In genomic region chr5:136168071-136168470, GRCm38 (mm10) we compare ENCODE assay signal across 17 mouse cellular contexts. TPM values are rescaled to one million over a fixed set of nuclear protein-coding genes. Genes with fewer than 3 reads are reported as not detected.
A peak's percentile ranks its signal among the peaks of the same experiment; 100 is the strongest.
DNase-seq lines count a peak whose midpoint lies in the region; TF ChIP-seq lines count a peak whose summit lies in the region.
"Had no signal": no experiment of that assay in that cellular context is flagged by ENCODE, and none has a peak within 500 bp of the region (broad histone marks: within the 10 kb centered on the region; RNA-seq: fewer than 3 reads in every experiment).

No protein-coding gene starts in this region.

- H3K4me3 ChIP-seq in layer of hippocampus, adult 2 months: no peak overlapping the region
- H3K4me3 ChIP-seq: embryonic facial prominence, embryonic 10.5 days; forebrain, embryonic 10.5 days; heart, embryonic 12.5 days; midbrain, embryonic 10.5 days; neural tube, embryonic 12.5 days had no signal

- H3K27ac ChIP-seq in layer of hippocampus, adult 2 months: no peak overlapping the region
- H3K27ac ChIP-seq: embryonic facial prominence, embryonic 10.5 days; forebrain, embryonic 10.5 days; midbrain, embryonic 10.5 days; neural tube, embryonic 12.5 days had no signal

- peak; percentile 68 for TF ChIP-seq CTCF in layer of hippocampus, adult 2 months (conservative IDR thresholded peaks at IDR 0.05)

- DNase-seq in layer of hippocampus, adult 2 months (ENCODE audit: low spot score in 2 of 2): no peak
- DNase-seq in layer of hippocampus, adult 18-20 months (ENCODE audit: low spot score in 2 of 2): no peak
- peak; percentile 44 for DNase-seq in thymus, postnatal 4 days
- DNase-seq in thymus, postnatal 10 days (ENCODE audit: low spot score in 2 of 2): no peak
- DNase-seq in ZHBTc4 (ENCODE audit: low read depth, low spot score): peak; percentile 58
- no peak for DNase-seq in right cerebral cortex, postnatal 4 days
- no peak for DNase-seq in layer of hippocampus, postnatal 10 days (ENCODE audit: low spot score in 2 of 2)
- DNase-seq: adrenal gland, postnatal 25 days; cerebellum, adult 8-10 months; gastrocnemius, postnatal 10 days; kidney, postnatal 4 days; retina, postnatal 1 day had no signal

RNA-seq across cellular contexts. Expression of gene Orai2, which starts 2.4 kb away (rescaled TPM):
- total RNA-seq in layer of hippocampus, adult 2 months (2021): 100 to 1,000 TPM; 148 to 150 TPM
- 100 to 1,000 TPM; 121 to 132 TPM for total RNA-seq in layer of hippocampus, adult 18-20 months (2021)
- total RNA-seq in layer of hippocampus, postnatal 10 days (2021): 10 to 100 TPM; 80.6 to 98.3 TPM

RNA-seq across cellular contexts. Expression of gene Prkrip1, which starts 30.7 kb away (rescaled TPM):
- total RNA-seq in layer of hippocampus, adult 2 months (2021): 10 to 100 TPM; 31.8 to 35.6 TPM
- total RNA-seq in layer of hippocampus, adult 18-20 months (2021): 10 to 100 TPM; 38.4 to 45.9 TPM
- 10 to 100 TPM; 45.2 to 46.3 TPM for total RNA-seq in layer of hippocampus, postnatal 10 days (2021)

RNA-seq across cellular contexts. Expression of gene Alkbh4, which starts 32.1 kb away (rescaled TPM):
- 10 to 100 TPM; 10.1 to 11.6 TPM for total RNA-seq in layer of hippocampus, adult 2 months (2021)
- total RNA-seq in layer of hippocampus, adult 18-20 months (2021): 10 to 100 TPM; 11.0 to 11.4 TPM
- total RNA-seq in layer of hippocampus, postnatal 10 days (2021): 10 to 100 TPM; 10.0 to 10.7 TPM

RNA-seq across cellular contexts. Expression of gene Lrwd1, which starts 32.2 kb away (rescaled TPM):
- total RNA-seq in layer of hippocampus, adult 2 months (2021): 10 to 100 TPM; 15.7 to 16.9 TPM
- 10 to 100 TPM; 14.6 to 14.9 TPM for total RNA-seq in layer of hippocampus, adult 18-20 months (2021)
- total RNA-seq in layer of hippocampus, postnatal 10 days (2021): 10 to 100 TPM; 15.9 to 16.5 TPM

RNA-seq across cellular contexts. Expression of gene Polr2j, which starts 51.6 kb away (rescaled TPM):
- total RNA-seq in layer of hippocampus, adult 2 months (2021): 10 to 100 TPM; 67.6 to 77.3 TPM
- 10 to 100 TPM; 77.4 to 79.3 TPM for total RNA-seq in layer of hippocampus, adult 18-20 months (2021)
- total RNA-seq in layer of hippocampus, postnatal 10 days (2021): 10 to 100 TPM; 63.5 to 92.7 TPM

Comparison
In these comparisons a context has a peak if more than half of its experiments do, and no peak if none do; other contexts are left out.
1. DNase-seq: peak in thymus, postnatal 4 days (single experiment) and ZHBTc4 (single experiment); none in layer of hippocampus, adult 2 months (0 of 2), layer of hippocampus, adult 18-20 months (0 of 2), thymus, postnatal 10 days (0 of 2), right cerebral cortex, postnatal 4 days (single experiment) and layer of hippocampus, postnatal 10 days (0 of 2).